Mouse (Mus musculus): ENCODE measurements around the gene Ube2z. TPM values are rescaled to one million over a fixed set of nuclear protein-coding genes. Genes with fewer than 3 reads are reported as not detected.

The Ube2z gene
- polyA plus RNA-seq, 1 experiment from 2014 or later: 36.4 TPM

- Histone ChIP-seq H3K4me3 (ENCODE audit: low read length) (no peak overlapping the region), H3K9me3 (ENCODE audit: control insufficient read depth, low read length) (no peaks in the 10 kb centered on the region), H3K4me1 (ENCODE audit: control insufficient read depth, insufficient read depth, low read length) (no peaks in the 10 kb centered on the region), H3K4me2 (replicated peaks; ENCODE audit: low read depth, low read length) (no peak overlapping the region), H3K9ac (ENCODE audit: low read depth, low read length) (no peak overlapping the region), H3K36me3 (ENCODE audit: control insufficient read depth, insufficient read depth, low read length) (no peaks in the 10 kb centered on the region), H3K27me3 (ENCODE audit: control insufficient read depth, insufficient read depth, low read length) (no peaks in the 10 kb centered on the region; the same call in 1 of the 2 replicates), H3K27ac (ENCODE audit: low read depth, low read length) (no peak overlapping the region)
- ATAC-seq (ENCODE audit: low FRiP score, low TSS enrichment): no peak
- 62% methylated on average over 5 of the region's 5 CpGs for WGBS
Observed at GRCm38 (mm10) chr11:96028130-96028529, 37.1 kb downstream of the Ube2z start.

- Histone ChIP-seq H3K36me3 (ENCODE audit: control insufficient read depth, insufficient read depth, low read length) (no peaks in the 10 kb centered on the region), H3K9ac (ENCODE audit: low read depth, low read length) (no peak overlapping the region), H3K4me2 (replicated peaks; ENCODE audit: low read depth, low read length) (no peak overlapping the region), H3K4me1 (ENCODE audit: control insufficient read depth, insufficient read depth, low read length) (no peaks in the 10 kb centered on the region), H3K4me3 (ENCODE audit: low read length) (no peak overlapping the region), H3K27ac (ENCODE audit: low read depth, low read length) (no peak overlapping the region), H3K9me3 (ENCODE audit: control insufficient read depth, low read length) (no peaks in the 10 kb centered on the region), H3K27me3 (ENCODE audit: control insufficient read depth, insufficient read depth, low read length) (no peaks in the 10 kb centered on the region)
- ATAC-seq (ENCODE audit: low FRiP score, low TSS enrichment): no peak
- 42% methylated on average over 4 of the region's 4 CpGs for WGBS
Observed at GRCm38 (mm10) chr11:96020622-96021021, 44.6 kb downstream of the Ube2z start.

- H3K4me1 ChIP-seq (ENCODE audit: control insufficient read depth, insufficient read depth, low read length): no peaks in the 10 kb centered on the region
- ATAC-seq (ENCODE audit: low FRiP score, low TSS enrichment): no peak
- no peaks in the 10 kb centered on the region for H3K36me3 ChIP-seq (ENCODE audit: control insufficient read depth, insufficient read depth, low read length)
- H3K9me3 ChIP-seq (ENCODE audit: control insufficient read depth, low read length): no peaks in the 10 kb centered on the region
- 19% methylated on average over 9 of the region's 9 CpGs for WGBS
- H3K27me3 ChIP-seq (ENCODE audit: control insufficient read depth, insufficient read depth, low read length): no peaks in the 10 kb centered on the region
- H3K4me2 ChIP-seq (replicated peaks; ENCODE audit: low read depth, low read length): no peak overlapping the region
- no peak overlapping the region for H3K27ac ChIP-seq (ENCODE audit: low read depth, low read length)
- H3K9ac ChIP-seq (ENCODE audit: low read depth, low read length): no peak overlapping the region
- H3K4me3 ChIP-seq (ENCODE audit: low read length): no peak overlapping the region
Observed at GRCm38 (mm10) chr11:96017941-96018351, 47.2 kb downstream of the Ube2z start.

DNA sequence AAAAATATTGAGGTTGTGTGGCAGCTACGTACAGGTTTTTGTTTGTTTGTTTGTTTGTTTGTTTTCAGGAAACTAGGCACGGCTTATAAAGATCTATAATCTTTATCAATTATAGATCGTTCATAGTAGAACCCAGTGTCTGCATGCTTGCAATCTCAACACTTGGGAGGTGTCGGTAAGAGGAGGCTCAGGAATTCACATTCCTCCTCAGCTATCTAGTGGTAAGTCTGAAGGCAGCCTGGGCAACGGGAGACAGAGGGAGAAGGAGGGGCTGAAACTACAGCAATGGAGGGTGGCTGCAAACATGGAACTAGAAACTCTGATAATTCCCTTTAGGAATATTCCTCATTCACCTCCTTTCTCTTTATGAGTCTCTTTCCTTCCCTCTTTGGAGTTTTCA is 49.8 kb downstream of the Ube2z start:
- no peaks in the 10 kb centered on the region for H3K36me3 ChIP-seq (ENCODE audit: control insufficient read depth, insufficient read depth, low read length)
- H3K4me2 ChIP-seq (replicated peaks; ENCODE audit: low read depth, low read length): no peak overlapping the region
- H3K4me3 ChIP-seq (ENCODE audit: low read length): no peak overlapping the region
- H3K9ac ChIP-seq (ENCODE audit: low read depth, low read length): no peak overlapping the region
- no peaks in the 10 kb centered on the region for H3K9me3 ChIP-seq (ENCODE audit: control insufficient read depth, low read length)
- H3K27ac ChIP-seq (ENCODE audit: low read depth, low read length): no peak overlapping the region
- H3K4me1 ChIP-seq (ENCODE audit: control insufficient read depth, insufficient read depth, low read length): no peaks in the 10 kb centered on the region
- ATAC-seq (ENCODE audit: low FRiP score, low TSS enrichment): no peak
- no peaks in the 10 kb centered on the region for H3K27me3 ChIP-seq (ENCODE audit: control insufficient read depth, insufficient read depth, low read length)
- 39% methylated on average over 5 of the region's 5 CpGs for WGBS

GRCm38 (mm10) chr11:96011982-96012381 is 53.2 kb downstream of the Ube2z start:
- Histone ChIP-seq H3K27me3 (ENCODE audit: control insufficient read depth, insufficient read depth, low read length) (no peaks in the 10 kb centered on the region), H3K36me3 (ENCODE audit: control insufficient read depth, insufficient read depth, low read length) (no peaks in the 10 kb centered on the region), H3K9ac (ENCODE audit: low read depth, low read length) (no peak overlapping the region), H3K4me1 (ENCODE audit: control insufficient read depth, insufficient read depth, low read length) (no peaks in the 10 kb centered on the region), H3K9me3 (ENCODE audit: control insufficient read depth, low read length) (no peaks in the 10 kb centered on the region), H3K27ac (ENCODE audit: low read depth, low read length) (no peak overlapping the region), H3K4me2 (replicated peaks; ENCODE audit: low read depth, low read length) (no peak overlapping the region), H3K4me3 (ENCODE audit: low read length) (no peak overlapping the region)
- ATAC-seq (ENCODE audit: low FRiP score, low TSS enrichment): no peak
- 7% methylated on average over 5 of the region's 8 CpGs for WGBS

GRCm38 (mm10) chr11:96008827-96009226 is 56.4 kb downstream of the Ube2z start:
- Histone ChIP-seq H3K9ac (ENCODE audit: low read depth, low read length) (no peak overlapping the region), H3K36me3 (ENCODE audit: control insufficient read depth, insufficient read depth, low read length) (no peaks in the 10 kb centered on the region), H3K4me3 (ENCODE audit: low read length) (no peak overlapping the region), H3K4me2 (replicated peaks; ENCODE audit: low read depth, low read length) (no peak overlapping the region), H3K27ac (ENCODE audit: low read depth, low read length) (no peak overlapping the region), H3K27me3 (ENCODE audit: control insufficient read depth, insufficient read depth, low read length) (no peaks in the 10 kb centered on the region), H3K9me3 (ENCODE audit: control insufficient read depth, low read length) (no peaks in the 10 kb centered on the region), H3K4me1 (ENCODE audit: control insufficient read depth, insufficient read depth, low read length) (no peaks in the 10 kb centered on the region)
- WGBS: 5% methylated on average over 1 of the region's 1 CpGs
- no peak for ATAC-seq (ENCODE audit: low FRiP score, low TSS enrichment)

DNA sequence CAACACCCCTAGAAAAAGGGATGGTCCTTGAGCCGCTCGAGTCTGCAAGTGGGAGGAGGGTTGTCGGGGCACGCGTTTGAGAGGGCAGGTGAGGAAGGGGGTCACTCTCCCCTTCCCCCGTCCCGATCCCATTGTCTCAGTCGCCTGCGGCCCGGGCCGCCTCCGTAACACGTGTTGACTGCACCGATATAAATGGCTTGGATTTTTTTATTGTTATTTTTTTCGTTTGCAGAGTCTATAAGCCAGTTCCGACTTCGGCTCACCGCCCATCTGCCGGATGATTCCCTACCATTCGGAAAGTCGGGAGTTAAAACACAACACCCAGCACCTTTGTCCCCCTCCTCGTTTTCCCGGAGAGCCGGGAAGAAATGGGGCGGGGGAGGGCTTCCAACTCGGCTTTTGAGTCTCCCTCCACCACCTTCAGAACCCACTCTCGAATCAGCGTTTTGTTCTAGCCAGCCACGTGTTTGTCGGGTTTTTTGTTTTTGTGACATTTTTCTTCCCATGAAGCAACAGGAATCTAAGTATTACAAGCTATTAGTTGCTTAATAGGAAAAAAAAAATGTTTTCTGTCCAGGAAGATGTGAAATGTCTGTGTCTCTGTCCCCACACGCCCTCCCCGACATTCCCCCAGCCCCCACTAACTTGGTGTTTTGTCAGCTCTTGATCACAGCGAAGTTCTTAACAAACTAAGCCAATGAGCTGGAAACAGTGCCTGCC is 57.5 kb downstream of the Ube2z start:
- Histone ChIP-seq H3K4me3 (ENCODE audit: low read length) (peak overlapping the region; percentile 96), H3K4me1 (ENCODE audit: control insufficient read depth, insufficient read depth, low read length) (peaks cover 5% of the 10 kb centered on the region; the same call in 1 of the 2 replicates), H3K27ac (ENCODE audit: low read depth, low read length) (peak overlapping the region; percentile 94), H3K27me3 (ENCODE audit: control insufficient read depth, insufficient read depth, low read length) (no peaks in the 10 kb centered on the region), H3K9me3 (ENCODE audit: control insufficient read depth, low read length) (no peaks in the 10 kb centered on the region), H3K36me3 (ENCODE audit: control insufficient read depth, insufficient read depth, low read length) (no peaks in the 10 kb centered on the region), H3K4me2 (replicated peaks; ENCODE audit: low read depth, low read length) (peak overlapping the region; percentile 75), H3K9ac (ENCODE audit: low read depth, low read length) (peak overlapping the region; percentile 92)
- WGBS: under 1% methylated on average over 33 of the region's 33 CpGs
- ATAC-seq (ENCODE audit: low FRiP score, low TSS enrichment): no peak; the same call in 1 of the 2 replicates

DNA sequence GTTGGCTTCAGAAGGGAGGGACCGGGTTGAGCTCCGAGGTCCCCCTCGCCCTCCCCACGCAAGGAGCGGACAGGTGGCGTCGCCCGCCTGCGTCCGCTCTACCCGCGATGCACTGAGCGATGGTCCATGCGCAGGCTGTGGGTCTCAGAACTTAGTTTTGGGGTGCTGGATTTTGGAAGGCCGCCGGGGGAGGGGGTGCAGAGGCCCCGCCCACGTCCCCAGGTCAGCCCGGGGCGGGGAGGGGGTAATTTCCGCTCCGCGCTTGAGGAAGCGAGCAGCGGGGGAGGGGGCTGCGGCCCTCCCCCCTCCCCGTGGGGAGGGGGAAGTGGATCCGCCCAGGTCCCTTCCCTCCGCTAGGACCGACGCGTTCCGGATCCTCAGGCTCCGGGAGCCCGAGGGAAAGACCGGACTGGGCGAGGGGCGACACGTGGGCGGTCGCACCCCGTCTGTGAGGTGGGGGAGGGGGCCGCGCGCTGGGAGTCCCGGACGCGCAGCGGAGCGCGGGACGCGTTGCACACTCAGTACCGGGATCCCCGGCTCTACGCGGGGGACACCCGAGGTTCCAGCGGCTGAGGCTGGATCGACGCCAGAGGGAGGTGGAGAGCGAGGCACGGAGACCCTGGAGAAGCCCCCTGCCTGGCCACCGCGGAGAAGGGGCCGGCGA is 58.2 kb downstream of the Ube2z start:
- Histone ChIP-seq H3K27me3 (ENCODE audit: control insufficient read depth, insufficient read depth, low read length) (no peaks in the 10 kb centered on the region), H3K4me1 (ENCODE audit: control insufficient read depth, insufficient read depth, low read length) (peaks cover 12% of the 10 kb centered on the region), H3K9me3 (ENCODE audit: control insufficient read depth, low read length) (no peaks in the 10 kb centered on the region), H3K27ac (ENCODE audit: low read depth, low read length) (peak overlapping the region; percentile 94), H3K4me2 (replicated peaks; ENCODE audit: low read depth, low read length) (peak overlapping the region; percentile 75), H3K9ac (ENCODE audit: low read depth, low read length) (peak overlapping the region; percentile 92), H3K4me3 (ENCODE audit: low read length) (peak overlapping the region; percentile 96), H3K36me3 (ENCODE audit: control insufficient read depth, insufficient read depth, low read length) (no peaks in the 10 kb centered on the region)
- WGBS: under 1% methylated on average over 52 of the region's 67 CpGs
- ATAC-seq (ENCODE audit: low FRiP score, low TSS enrichment): peak; percentile 88

DNA sequence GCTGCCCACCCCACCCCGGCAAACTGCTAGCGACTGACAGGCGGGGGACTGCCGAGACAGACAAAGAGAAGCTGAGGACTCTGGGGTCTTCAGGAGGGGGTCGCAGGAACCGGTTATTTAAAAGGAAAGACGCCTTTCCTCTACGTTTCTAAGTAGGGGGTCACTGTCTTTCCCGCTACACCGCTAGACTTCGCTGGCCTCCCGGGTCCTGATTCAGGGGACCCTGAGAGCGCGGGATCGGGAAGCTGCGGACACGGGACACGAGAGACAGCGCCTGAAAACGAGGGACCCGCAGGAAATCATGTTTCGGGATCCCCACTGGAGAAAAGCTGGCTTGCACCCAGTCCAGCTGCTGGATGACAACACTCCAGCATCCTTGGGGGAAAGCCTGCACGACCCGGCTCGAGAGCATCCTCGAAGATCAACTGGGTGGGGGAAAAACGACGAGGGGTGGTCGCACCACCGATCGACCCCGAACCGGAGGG is 58.8 kb downstream of the Ube2z start:
- 0% methylated on average over 33 of the region's 33 CpGs for WGBS
- H3K4me1 ChIP-seq (ENCODE audit: control insufficient read depth, insufficient read depth, low read length): peaks cover 18% of the 10 kb centered on the region
- peak; percentile 22 for ATAC-seq (ENCODE audit: low FRiP score, low TSS enrichment)
- H3K27ac ChIP-seq (ENCODE audit: low read depth, low read length): peak overlapping the region; percentile 94
- H3K36me3 ChIP-seq (ENCODE audit: control insufficient read depth, insufficient read depth, low read length): no peaks in the 10 kb centered on the region
- H3K27me3 ChIP-seq (ENCODE audit: control insufficient read depth, insufficient read depth, low read length): no peaks in the 10 kb centered on the region
- H3K4me3 ChIP-seq (ENCODE audit: low read length): peak overlapping the region; percentile 96
- H3K9me3 ChIP-seq (ENCODE audit: control insufficient read depth, low read length): no peaks in the 10 kb centered on the region
- peak overlapping the region; percentile 92 for H3K9ac ChIP-seq (ENCODE audit: low read depth, low read length)
- peak overlapping the region; percentile 75 for H3K4me2 ChIP-seq (replicated peaks; ENCODE audit: low read depth, low read length)
